Mouse (Mus musculus): ENCODE results near the gene Dnajb3.
"Not testable (repeated sequence)": the region's sequence is repeated elsewhere in the genome, so short reads cannot be mapped to it uniquely, and the experiment has no call there.

- not testable (repeated sequence) for TF ChIP-seq POLR2A (IDR thresholded peaks at IDR 0.05; ENCODE audit: control insufficient read depth, extremely low read depth, insufficient read depth, low read length, poor library complexity); CTCF (IDR thresholded peaks at IDR 0.05; ENCODE audit: borderline replicate concordance, control insufficient read depth, extremely low read depth, insufficient read depth, low read length, poor library complexity)
Measured at GRCm38 (mm10) chr1:88172190-88172589, 33.4 kb downstream of the Dnajb3 start.

Measured in thymus, adult 2 months (tissue).